ENCODE assay signal across 22 mouse cellular contexts in genomic region chr10:24481926-24482612, GRCm38 (mm10).
DNase-seq lines count a peak whose midpoint lies in the region; ATAC-seq and TF ChIP-seq lines count a peak whose summit lies in the region.
"Had no signal": no experiment of that assay in that cellular context is flagged by ENCODE, and none has a peak within 500 bp of the region (broad histone marks: within the 10 kb centered on the region; RNA-seq: fewer than 3 reads in every experiment).

No protein-coding gene starts in this region.

- H3K9me3 ChIP-seq in hindbrain, embryonic 14.5 days (ENCODE audit: control insufficient read depth, low read length), result no peaks in the 10 kb centered on the region
- H3K9me3 ChIP-seq in hindbrain, embryonic 12.5 days (replicated peaks), result no peaks in the 10 kb centered on the region
- H3K9me3 ChIP-seq: forebrain, embryonic 15.5 days; heart, embryonic 15.5 days; hindbrain, embryonic 10.5 days; intestine, embryonic 15.5 days; limb, embryonic 15.5 days; midbrain, embryonic 12.5 days; neural tube, embryonic 15.5 days had no signal

- H3K4me2 ChIP-seq in hindbrain, embryonic 14.5 days (replicated peaks), result no peak overlapping the region
- no peak overlapping the region for H3K4me2 ChIP-seq in hindbrain, embryonic 12.5 days (replicated peaks)
- H3K4me2 ChIP-seq: forebrain, embryonic 15.5 days; heart, embryonic 15.5 days; intestine, embryonic 15.5 days; limb, embryonic 15.5 days; midbrain, embryonic 12.5 days; neural tube, embryonic 15.5 days had no signal

- H3K36me3 ChIP-seq in hindbrain, embryonic 14.5 days (replicated peaks; ENCODE audit: control insufficient read depth, insufficient read depth), result no peaks in the 10 kb centered on the region
- no peaks in the 10 kb centered on the region for H3K36me3 ChIP-seq in hindbrain, embryonic 12.5 days
- H3K36me3 ChIP-seq: forebrain, embryonic 15.5 days; heart, embryonic 15.5 days; hindbrain, embryonic 10.5 days; intestine, embryonic 15.5 days; limb, embryonic 15.5 days; midbrain, embryonic 12.5 days; neural tube, embryonic 15.5 days had no signal

- TF ChIP-seq CTCF in layer of hippocampus, adult 2 months (conservative IDR thresholded peaks at IDR 0.05), result no peak

- H3K4me1 ChIP-seq in hindbrain, embryonic 14.5 days (replicated peaks; ENCODE audit: control insufficient read depth, insufficient read depth, low read length), result no peaks in the 10 kb centered on the region
- H3K4me1 ChIP-seq in hindbrain, embryonic 12.5 days, result 0 out of 2 replicates have a peak, but pooled peaks cover 3% of the 10 kb centered on the region
- H3K4me1 ChIP-seq: forebrain, embryonic 15.5 days; limb, embryonic 15.5 days; midbrain, embryonic 12.5 days had no signal

- H3K27ac ChIP-seq in hindbrain, embryonic 14.5 days, result no peak overlapping the region
- no peak overlapping the region for H3K27ac ChIP-seq in hindbrain, embryonic 12.5 days
- no peak overlapping the region for H3K27ac ChIP-seq in layer of hippocampus, adult 2 months
- H3K27ac ChIP-seq: forebrain, embryonic 15.5 days; gastrocnemius, adult 2 months; heart, embryonic 15.5 days; hindbrain, embryonic 10.5 days; intestine, embryonic 15.5 days; limb, embryonic 15.5 days; macrophage; midbrain, embryonic 12.5 days; neural tube, embryonic 15.5 days had no signal

- H3K9ac ChIP-seq in hindbrain, embryonic 14.5 days, result no peak overlapping the region
- H3K9ac ChIP-seq in hindbrain, embryonic 12.5 days, result no peak overlapping the region
- H3K9ac ChIP-seq: forebrain, embryonic 15.5 days; heart, embryonic 15.5 days; intestine, embryonic 15.5 days; limb, embryonic 15.5 days; liver, postnatal 0 days; midbrain, embryonic 12.5 days; neural tube, embryonic 15.5 days had no signal

- H3K27me3 ChIP-seq in hindbrain, embryonic 14.5 days (ENCODE audit: control insufficient read depth, insufficient read depth, low read length), result no peaks in the 10 kb centered on the region
- no peaks in the 10 kb centered on the region for H3K27me3 ChIP-seq in hindbrain, embryonic 12.5 days
- H3K27me3 ChIP-seq: forebrain, embryonic 15.5 days; heart, embryonic 15.5 days; intestine, embryonic 15.5 days; limb, embryonic 15.5 days; midbrain, embryonic 12.5 days; neural tube, embryonic 15.5 days had no signal

- DNase-seq in hindbrain, embryonic 14.5 days (ENCODE audit: low spot score), result peak; percentile 23
- DNase-seq in naive thymus-derived CD4-positive, alpha-beta T cell, adult 2 months (ENCODE audit: low read depth), result peak; percentile 3
- no peak for DNase-seq in urinary bladder, postnatal 36 days (ENCODE audit: low spot score in 2 of 2)
- no peak for DNase-seq in layer of hippocampus, adult 2 months (ENCODE audit: low spot score in 2 of 2)
- DNase-seq in natural killer cell, adult 2 months (ENCODE audit: low spot score in 2 of 2), result no peak
- DNase-seq: adrenal gland, postnatal 14 days; cerebellum, adult 2 months; gastrocnemius, adult 2 months; layer of hippocampus, postnatal 36 days; liver, postnatal 0 days; retina, postnatal 1 day had no signal

- ATAC-seq in hindbrain, embryonic 14.5 days (ENCODE audit: low FRiP score), result no peak
- ATAC-seq in hindbrain, embryonic 12.5 days (ENCODE audit: low FRiP score), result no peak
- peak; percentile 84 for ATAC-seq in activated CD4-positive, CD25-positive, alpha-beta regulatory T cell, adult 4 months
- ATAC-seq: forebrain, embryonic 15.5 days; intestine, embryonic 15.5 days; liver, postnatal 0 days had no signal

- H3K4me3 ChIP-seq in hindbrain, embryonic 14.5 days (replicated peaks; ENCODE audit: low read length), result no peak overlapping the region
- no peak overlapping the region for H3K4me3 ChIP-seq in hindbrain, embryonic 12.5 days
- H3K4me3 ChIP-seq in layer of hippocampus, adult 2 months, result no peak overlapping the region
- H3K4me3 ChIP-seq: erythroblast, embryonic 14.5 days; forebrain, embryonic 15.5 days; gastrocnemius, adult 2 months; heart, embryonic 15.5 days; hindbrain, embryonic 10.5 days; intestine, embryonic 15.5 days; limb, embryonic 15.5 days; midbrain, embryonic 12.5 days; neural tube, embryonic 15.5 days had no signal

- 86% methylated on average over 9 of the region's 9 CpGs for WGBS in hindbrain, embryonic 14.5 days
- WGBS in hindbrain, embryonic 12.5 days, result 73% methylated on average over 9 of the region's 9 CpGs

Comparison
In these comparisons a context has a peak if more than half of its experiments do, and no peak if none do; other contexts are left out.
1. DNase-seq: peak in hindbrain, embryonic 14.5 days (single experiment) and naive thymus-derived CD4-positive, alpha-beta T cell, adult 2 months (single experiment); none in urinary bladder, postnatal 36 days (0 of 2), layer of hippocampus, adult 2 months (0 of 2) and natural killer cell, adult 2 months (0 of 2).